Mouse (Mus musculus) lung, postnatal 10 days (tissue): ENCODE results near the gene Krt20.

Experiments used
- DNase-seq: peaks from one replicate; pipeline ENCODE4 v3.0.0; 2021

Gene Krt20

DNA sequence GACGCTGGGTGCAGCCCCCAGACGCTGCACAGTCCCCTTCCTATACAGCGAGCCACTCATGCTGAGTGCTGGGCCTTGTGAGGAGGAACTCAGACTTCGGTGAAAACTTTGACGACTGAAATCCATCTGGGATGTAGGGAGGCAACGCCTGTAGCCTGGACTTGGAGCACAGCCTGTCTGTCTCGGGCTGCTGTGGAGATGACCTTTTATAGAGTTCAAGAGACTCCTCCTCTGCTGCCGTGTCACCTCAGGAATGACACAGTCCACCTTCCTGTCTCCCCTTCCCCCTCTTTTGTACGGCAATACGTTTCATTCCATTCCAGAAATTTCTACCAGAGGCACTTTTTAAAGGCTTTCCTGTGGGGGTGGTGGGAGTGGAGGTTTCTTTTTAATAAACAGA is at the start of gene Krt20:
Krt20 (minus strand) TSS at position 179 of the 400 bp plus-strand sequence.
- no peak for DNase-seq

DNA sequence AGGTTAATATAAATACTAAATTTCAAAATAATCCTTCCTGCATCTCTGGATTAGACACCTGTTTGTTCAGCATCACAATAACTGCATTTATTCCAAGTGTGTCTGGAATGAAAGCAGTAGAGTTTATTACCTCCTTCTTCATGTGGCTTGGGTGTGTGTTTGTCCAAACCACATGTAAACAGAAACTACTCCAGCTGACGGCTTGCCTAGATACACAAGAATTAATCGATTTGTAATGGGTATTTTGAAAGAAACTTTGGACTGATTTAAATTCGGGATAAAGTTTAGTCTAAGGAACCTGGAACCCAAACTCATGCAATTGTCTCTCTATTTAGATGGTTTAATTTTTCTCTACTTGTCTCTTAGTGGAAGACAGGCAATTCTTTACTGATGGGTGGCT is 37.0 kb upstream of the Krt20 start:
- no peak for DNase-seq

DNA sequence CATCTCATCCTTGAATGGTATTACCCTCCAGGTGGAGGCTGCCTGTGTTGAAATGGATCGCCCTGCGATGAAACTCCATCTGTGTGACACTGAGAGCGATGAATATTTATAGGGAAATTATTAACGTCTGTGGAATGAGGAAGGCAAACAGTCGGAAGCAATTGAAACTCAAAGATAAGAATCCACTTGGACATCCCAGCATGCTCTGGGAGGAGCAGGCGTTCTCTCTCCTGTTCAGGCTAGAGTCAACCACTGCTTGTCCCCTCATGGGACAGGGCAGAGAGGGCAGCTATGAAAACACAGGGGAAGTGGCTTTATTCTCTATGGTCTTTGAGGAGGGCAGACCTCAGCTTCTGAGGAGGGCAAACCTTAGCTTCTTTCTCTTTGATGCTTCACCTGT is 35.5 kb upstream of the Krt20 start:
- peak; percentile 46 for DNase-seq

DNA sequence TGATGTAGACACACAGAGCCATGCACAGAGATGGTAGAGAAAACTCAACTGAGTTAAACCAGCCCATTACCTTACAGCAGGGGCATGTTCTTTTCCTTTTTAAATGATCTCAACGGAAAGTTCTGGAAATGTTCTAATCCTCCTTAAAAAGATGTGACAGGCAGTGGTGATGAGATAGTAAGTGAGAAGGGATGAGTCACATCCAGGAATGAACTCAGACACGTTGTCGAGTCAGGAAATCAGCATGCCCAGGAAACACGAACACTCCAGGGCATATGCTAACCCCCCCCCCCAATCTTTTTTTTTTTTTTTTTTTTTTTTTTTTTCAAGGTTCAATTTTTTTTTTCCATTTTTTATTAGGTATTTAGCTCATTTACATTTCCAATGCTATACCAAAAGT is 34.5 kb upstream of the Krt20 start:
- DNase-seq: no peak

DNA sequence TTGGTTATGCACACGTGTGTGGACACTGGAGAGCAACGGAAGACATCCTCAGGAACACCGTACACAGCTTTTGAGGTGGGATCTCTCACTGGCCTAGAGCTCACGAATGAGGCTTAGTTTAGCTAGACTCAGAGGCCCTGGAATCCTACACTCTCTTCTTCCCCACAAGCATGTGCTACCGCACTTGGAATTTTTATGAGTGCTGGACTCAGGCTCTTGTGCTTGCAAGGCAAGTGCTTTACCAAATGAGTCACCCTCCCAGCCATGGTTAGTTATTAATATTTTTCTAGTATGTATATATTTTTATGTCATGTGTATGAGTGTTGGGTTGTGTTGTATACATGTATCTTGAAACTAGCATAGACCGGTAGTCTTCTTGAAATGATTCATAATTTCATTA is 34.0 kb upstream of the Krt20 start:
- peak; percentile 20 for DNase-seq

DNA sequence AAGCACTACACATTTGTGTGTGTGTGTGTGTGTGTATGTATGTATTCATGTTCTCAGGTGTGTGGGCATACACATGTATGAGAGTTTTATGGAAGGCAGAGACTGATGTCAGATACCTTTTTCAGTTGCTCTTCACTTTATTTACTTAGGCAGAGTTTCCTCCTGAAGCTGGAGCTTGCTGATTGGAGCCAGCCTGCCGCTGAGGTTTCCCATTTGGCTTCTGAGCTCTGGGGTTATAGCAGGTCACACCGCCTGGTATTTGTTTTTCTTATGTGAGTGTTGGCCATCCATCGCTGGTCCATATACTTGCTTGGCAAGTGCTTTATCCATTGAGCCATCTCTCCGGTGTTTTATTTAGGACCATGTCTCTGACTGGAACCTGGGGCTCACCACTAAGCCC is 31.3 kb upstream of the Krt20 start:
- peak; percentile 21 for DNase-seq

DNA sequence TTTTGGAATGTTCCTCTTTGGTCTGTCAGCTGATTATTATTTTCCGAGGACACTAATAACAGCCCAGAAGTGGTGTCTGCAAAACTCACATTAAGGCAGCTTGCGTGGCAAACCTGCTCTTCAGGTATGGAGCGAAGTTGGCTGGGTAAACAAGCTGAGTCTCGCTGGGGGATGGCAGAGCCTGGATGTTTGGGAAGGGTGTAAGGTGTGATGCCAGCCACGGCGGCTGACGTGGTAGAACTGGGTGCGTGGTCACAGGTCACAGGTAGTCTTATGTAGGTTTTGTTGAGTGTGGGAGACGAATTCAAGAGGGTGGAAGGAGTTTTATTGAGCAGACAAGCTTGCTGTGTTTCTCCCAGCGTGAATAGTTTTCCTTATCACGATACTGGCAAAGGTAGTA is 30.6 kb upstream of the Krt20 start:
- DNase-seq: peak; percentile 13

DNA sequence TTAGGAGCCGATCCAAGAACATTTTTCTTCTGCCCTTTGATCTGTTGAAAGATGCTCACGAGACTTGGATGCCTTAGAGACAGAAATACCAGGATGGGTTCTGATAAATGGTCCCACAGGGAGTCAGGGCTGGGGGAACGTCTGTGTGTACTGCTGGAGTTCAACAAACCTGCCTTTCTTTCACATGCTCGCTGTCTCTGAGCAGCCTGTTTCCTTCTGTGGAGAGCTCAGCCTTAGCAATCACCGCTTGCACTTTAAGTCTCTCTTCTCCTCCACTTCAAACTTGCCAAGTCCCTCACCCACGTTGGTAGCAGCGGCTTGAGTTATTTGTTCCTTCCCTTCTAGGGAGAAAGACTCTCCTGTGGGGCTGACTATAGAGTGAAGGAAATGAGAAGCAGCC is 28.4 kb upstream of the Krt20 start:
- no peak for DNase-seq

DNA sequence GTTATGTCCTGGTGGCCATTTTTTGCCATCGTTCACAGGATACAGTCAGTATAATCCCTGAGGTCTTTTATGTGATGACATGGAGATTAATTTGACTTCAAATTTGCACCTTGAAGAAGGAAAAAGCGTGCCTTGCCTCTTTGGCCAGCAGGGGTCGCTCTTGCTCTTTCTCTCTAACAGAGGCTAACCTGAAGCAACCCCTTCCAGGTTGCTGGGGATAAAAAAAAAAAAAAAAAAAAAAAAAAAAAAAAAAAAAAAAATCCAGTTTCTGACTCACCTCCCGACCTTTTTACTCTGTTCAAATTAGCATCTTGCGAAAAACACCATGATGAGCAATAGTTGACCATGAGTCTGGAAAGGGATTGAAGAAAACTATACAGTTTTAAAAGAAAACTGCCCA is 26.9 kb upstream of the Krt20 start:
- peak; percentile 85 for DNase-seq

DNA sequence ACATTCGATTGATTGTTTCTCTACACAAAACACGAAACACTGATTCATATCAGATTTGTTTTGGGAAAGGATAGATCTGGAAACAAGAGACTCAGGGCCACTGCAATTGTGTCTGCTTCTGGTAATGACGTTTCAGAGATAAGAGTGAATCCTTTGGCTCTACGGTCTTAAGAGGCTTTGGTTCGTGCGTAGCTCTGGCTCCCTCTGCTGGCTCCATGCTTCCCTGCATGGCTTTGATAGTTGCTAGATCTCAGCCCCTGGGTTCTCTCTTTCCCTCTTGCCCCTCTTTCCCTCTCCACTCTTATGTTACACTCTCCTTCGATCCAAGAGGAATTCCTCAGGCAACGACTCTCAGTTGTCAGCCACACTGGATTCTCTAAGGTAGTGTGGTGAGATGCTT is 25.2 kb upstream of the Krt20 start:
- DNase-seq: peak; percentile 65

DNA sequence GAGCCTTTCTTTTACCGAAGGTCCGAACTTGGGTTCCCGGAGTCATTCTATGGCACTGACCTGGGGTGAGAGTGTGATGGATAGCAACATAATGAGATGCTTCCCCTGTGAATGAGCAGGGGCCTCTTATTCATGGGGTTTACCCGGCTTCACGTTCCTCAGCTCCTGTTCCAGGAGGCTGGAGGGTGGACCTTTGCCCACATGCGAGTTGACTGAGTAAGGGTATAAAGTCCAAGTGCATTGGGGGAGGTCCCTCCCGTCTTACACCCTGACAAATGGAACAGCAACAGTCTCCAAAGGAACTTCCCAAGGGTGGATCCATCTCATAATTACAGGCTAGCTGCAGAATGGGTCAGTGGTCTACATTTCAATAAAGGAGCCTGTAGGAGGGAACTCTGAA is 23.8 kb upstream of the Krt20 start:
- DNase-seq: no peak

DNA sequence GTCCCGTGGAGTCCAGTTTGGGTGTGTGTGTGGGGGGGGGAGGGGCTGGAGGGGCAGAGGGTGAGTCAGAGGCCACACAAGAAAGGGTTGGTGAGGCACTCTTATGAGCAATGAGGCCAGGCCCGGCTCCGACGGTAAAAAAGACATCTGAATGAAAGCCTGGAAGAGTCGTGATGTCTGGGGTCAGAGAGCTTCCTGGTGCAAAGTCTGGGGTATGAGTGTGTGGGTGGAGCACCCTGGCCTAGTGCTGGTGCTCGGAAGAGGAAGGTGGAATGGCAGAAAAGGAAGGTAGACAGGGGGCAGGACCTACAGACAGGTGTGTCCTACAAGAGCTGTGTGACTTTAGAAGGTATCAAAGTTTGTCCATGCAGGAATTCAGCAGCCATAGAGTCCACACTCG is 20.9 kb upstream of the Krt20 start:
- no peak for DNase-seq

DNA sequence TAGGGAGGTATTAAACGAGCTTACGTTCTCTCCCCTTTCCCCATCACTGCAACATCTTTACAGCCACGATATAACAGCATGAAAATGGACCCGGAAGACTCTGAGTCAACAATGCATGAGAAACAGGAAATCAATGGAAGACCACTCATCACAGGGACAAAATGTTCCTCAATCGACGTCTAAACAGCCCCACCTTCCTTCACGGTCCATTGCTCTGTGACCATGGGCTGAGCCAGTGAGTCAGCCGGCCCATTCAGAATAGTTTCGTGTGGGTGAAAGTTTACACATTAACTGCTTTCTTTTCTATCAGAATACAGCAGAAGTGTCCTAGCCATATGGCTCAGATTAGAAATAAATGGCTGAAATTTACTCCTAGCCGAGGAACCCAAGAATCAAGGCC is 16.8 kb upstream of the Krt20 start:
- DNase-seq: no peak

DNA sequence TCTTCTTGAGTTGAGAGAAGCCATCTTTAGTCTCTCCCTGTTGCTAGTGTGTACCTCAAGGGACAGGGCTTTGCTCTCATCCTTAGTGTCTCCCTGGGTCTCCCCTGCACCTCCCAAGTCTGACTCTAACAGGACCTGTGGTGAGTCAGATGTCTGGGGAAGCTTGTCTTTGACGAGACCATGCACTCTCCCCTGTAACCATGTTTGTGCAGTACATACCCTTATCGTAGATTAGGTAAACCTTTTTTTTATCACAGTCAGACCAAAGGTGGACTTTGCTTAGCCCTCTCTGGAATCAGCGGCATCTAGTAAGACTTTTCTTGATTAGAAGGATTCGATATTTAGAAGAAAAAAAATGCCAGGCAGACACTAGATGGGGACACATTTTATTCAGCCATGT is 16.1 kb upstream of the Krt20 start:
- DNase-seq: no peak

DNA sequence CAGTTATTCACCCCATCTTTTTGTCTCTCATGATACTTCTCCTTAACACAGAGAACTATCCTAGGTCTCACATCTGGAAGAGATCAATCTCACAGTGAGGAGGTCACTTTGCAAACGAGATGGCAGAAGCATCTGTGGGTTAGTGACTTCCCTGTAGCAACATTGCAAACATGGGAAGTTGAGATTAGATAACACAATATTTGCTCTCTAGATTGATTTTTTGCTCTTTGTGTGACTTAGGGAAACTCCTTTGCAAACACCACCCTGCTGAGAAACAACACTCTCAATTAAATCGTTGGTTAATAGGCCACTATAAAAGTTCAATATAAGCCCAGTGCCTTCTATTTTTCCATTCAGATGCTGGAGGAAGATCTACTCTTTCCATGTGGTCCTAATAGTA is 10.8 kb upstream of the Krt20 start:
- no peak for DNase-seq

DNA sequence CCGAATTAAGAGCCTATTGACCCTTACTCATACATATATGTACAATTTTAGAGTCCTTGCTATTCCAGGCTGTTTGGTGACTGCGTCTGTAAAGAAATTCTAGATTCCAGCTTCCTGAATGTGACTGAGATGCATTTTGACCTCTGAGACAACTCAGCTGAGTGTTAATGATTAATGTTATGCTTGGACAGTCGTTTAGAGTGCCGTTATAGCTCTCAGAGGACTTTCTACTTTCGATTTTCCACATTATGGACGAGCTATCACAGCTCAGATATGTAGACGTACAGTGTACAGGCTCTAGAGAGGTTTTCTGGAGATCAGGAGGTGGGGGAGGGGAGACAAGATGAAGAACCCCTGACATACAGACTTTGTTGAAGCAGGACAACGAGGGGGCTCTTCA is 3.3 kb upstream of the Krt20 start:
- DNase-seq: no peak

DNA sequence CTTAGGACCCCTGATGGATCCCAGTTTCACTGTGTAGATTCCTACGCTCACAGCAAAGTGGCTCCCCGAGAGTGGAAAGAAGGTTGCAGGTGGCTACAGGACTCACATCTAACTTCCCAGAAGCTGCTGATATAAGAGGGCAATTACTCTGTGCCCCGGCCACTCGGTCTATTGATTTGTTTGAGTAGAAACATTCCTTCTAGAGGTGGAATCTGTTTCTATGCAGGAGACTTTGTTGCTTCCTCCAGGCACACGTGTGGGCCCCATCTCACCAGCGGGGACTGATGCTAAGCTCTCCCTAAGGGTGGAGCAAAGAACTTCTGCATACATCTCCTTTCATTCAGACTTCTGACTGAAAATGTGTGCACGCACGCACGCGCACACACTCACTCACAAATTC is 1.5 kb upstream of the Krt20 start:
- no peak for DNase-seq

DNA sequence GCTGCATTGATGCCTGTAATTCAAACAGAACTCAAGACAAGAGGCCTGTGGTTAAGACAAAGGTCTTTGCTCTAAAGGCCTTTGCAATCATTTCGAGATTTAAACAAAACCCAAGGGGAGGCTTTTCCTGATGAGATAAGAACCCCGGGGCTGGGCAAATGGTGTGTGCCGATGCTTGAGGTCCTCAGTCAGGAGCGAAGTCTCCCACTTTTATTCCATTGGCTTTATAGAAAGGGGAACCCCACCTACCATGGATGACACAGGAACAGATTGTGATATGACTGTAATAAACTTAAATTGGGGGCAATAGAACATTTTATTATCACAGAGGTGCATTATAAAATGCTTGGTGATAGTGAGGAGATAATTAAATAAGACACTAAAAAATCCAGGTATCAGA is 1.3 kb downstream of the Krt20 start:
- DNase-seq: no peak

DNA sequence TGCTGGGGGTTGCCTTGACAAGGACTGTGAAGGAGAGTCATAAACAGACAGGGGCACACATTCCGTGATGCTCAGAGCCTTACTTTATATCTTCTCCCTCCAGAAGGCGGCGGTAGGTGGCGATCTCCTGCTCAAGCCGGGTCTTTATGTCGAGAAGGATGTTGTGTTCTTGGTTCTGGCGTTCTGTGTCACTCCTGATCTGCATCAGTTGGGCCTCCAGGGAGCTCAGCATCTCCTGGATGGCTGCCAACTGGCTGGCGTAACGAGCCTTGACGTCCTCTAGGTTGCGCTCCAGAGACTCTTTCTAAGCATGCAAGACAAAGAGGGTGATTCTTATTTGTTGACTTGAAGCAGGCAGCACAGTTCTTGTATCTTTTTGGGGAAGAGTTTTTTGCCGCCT is 7.3 kb downstream of the Krt20 start:
- peak; percentile 30 for DNase-seq

DNA sequence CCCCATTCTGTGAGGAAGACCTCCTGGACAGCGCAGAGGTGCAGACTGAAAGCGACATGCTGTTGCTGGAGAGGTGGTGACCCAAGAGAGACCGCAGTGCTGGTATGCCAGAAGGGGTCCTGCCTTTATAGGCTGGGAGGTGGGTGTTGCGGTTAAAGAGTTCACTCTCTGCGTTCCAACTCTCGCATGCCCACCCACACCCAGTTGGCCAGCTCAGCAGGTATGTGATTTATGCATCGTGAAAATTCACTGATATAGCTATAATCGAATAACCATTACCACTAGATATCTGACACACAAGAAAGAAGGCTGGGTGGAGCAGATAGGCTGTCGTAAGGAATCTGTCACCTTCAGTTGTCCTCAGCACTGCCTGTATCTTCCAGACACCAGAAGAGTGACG is 15.8 kb downstream of the Krt20 start, which contains the start of gene Krt12:
Krt12 (minus strand) TSS at position 101 of the 400 bp plus-strand sequence.
- no peak for DNase-seq

DNA sequence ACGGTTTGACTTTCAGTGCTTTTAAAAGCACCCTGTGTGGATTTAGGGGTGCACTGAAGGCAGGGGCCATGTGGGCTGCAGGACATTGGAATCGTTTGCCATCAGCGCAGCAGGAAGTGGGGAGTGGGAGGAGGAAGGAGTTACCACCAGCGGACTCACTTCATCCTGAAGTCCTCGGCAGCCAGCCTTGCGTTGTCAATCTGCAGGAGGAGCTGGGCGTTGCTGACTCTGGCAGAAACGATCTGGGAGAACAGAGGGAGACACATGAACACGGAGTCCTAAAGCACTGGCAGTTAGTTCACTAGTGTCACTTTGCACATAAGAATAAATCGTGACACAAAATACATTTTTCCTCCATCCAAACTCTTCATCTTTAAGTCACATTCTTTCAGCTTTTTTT is 17.4 kb downstream of the Krt20 start:
- no peak for DNase-seq

DNA sequence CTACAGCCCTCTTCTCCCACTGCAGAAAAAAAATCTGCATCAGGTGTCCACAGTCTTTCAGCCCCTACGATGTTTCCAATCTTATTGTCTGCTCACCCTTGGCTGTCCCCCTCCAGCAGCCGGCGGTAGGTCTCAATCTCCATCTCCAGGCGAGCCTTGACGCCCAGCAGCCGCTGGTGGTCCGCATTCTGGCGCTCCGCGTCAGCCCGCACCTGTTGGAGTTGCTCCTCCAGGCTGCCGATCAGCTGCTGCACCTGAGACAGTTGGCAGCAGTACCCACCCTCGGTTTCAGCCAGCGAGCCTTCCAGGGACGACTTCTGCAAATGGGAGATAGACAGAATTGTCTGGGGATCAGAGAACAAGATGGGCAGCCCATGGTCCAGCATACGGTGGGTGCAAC is 20.1 kb downstream of the Krt20 start:
- DNase-seq: no peak

DNA sequence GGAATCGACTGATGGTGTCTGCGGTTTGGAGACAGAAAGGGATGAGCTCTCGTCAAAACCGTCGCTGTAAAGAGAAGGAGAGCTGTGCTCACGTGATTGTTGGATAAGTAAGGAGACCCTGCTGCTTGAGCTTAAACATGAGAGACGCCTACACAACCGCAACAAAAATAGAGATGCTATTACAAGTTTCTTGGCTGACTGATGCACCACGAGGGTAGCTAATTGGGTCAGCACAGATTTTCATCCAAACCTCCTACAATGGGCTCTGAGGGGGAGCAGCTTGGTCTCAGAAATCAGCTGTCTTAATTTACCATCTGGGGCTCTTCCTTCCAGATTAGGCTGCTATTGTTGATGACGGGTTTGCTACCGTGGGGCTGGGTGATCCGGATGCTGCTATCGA is 21.0 kb downstream of the Krt20 start:
- no peak for DNase-seq

DNA sequence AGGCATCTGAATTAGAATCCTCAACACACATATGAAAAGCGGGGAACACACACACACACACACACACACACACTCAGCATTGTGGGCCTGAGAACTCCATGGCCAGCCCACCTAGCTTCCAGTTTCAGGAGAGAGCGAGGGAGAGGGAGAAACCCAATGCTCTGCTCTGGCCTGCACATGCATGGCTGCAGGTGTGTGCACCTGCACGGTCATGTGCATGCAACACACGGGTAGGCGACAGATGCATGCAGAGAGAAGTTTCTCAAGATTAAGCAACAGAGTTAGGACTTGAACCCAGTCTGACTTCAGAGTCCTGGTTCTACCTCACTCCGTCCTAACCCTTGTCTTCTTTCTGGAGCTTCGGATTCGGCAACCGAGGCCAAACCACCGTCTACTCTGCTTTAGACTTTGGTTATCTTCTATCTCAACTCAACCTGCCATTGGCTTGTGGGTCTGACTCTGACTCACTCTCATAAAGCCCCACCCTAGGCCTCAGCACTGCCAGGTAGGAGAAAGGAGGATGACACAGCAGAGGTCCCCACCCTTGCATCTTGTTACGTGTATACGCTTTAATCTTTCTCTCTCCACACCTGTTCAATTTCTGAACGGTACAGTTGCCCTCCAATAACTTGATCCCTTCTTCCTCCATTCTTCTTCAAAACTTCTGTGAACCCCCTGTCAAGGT is 23.3 kb downstream of the Krt20 start:
- no peak for DNase-seq

DNA sequence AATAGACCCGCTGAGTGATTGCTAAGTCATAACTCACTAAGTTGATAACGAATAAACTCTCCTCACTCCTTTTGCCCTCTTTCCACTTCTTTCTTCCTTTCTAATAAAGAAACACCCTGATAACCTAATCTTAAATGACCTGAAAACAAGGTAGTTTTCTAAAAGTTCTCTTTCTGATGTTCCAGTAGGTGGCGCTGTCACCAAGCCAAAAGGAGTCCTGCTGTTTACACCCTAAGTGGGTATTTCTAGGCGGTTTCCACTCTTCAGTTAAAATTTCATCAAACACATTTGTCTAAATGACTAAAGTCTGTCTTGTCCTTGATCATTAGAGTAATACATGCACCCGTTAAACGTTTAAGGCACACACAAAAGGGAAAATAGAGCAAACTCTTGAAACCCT is 24.7 kb downstream of the Krt20 start:
- peak; percentile 38 for DNase-seq

DNA sequence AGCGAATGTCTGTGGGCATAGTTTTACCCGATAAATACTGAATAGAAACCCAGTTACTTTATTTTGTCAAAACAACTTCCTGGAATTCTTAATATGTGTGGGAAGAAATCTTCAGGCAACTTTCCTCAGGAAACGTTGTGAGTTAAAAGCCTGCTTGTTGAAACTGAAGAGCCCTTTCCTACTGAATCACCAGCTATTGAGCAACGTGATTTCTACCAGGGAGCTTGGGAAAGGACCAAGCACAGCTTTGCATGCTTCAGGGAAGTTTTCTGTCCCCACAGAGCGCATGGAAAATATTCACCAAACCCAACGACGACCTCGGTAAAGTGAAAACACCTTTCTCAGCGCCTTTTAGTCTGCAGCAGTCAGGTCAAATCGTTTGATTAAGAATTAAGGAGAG is 31.8 kb downstream of the Krt20 start:
- DNase-seq: peak; percentile 4
